Mouse (Mus musculus): ENCODE data around the gene Hibch. TPM values are rescaled to one million over a fixed set of nuclear protein-coding genes. Genes with fewer than 3 reads are reported as not detected.
"Not testable (repeated sequence)": the region's sequence is repeated elsewhere in the genome, so short reads cannot be mapped to it uniquely, and the experiment has no call there.

Hibch gene
- total RNA-seq (2021): 10 to 100 TPM; 31.5 to 37.3 TPM
- long read RNA-seq, experiment 1, transcript Hibch-201 (14 exons, 1,830 nt): major isoform, 35 of 37 reads
- long read RNA-seq, experiment 1, partial matches to known transcripts: 2 of 37 reads
- long read RNA-seq, experiment 1, other reads (novel, unspliced or antisense): 0 of 37 reads
- long read RNA-seq, experiment 2, transcript Hibch-201 (14 exons, 1,830 nt): major isoform, 34 of 36 reads
- long read RNA-seq, experiment 2, partial matches to known transcripts: 2 of 36 reads
- long read RNA-seq, experiment 2, other reads (novel, unspliced or antisense): 0 of 36 reads

- intact Hi-C loops (cut with DNase I; ENCODE audit: low total_unique reads): no loop called here
- peak; percentile 98 for DNase-seq
Observed at GRCm38 (mm10) chr1:52844782-52845665, at the start of gene Hibch. Gene Hibch (plus strand): TSS chr1:52844929.

- no peak for DNase-seq
- intact Hi-C loops (cut with DNase I; ENCODE audit: low total_unique reads): no loop called here
Observed at GRCm38 (mm10) chr1:52795927-52796326, 48.8 kb upstream of the Hibch start.

- intact Hi-C loops (cut with DNase I; ENCODE audit: low total_unique reads): no loop called here
- DNase-seq: peak; percentile 12
Observed at GRCm38 (mm10) chr1:52799056-52799726, 45.5 kb upstream of the Hibch start.

GRCm38 (mm10) chr1:52799772-52800171, 45.0 kb upstream of the Hibch start:
- no peak for DNase-seq
- intact Hi-C loops (cut with DNase I; ENCODE audit: low total_unique reads): no loop called here

- no peak for DNase-seq
Observed at GRCm38 (mm10) chr1:52800340-52800740, 44.4 kb upstream of the Hibch start.

GRCm38 (mm10) chr1:52801651-52802050, 43.1 kb upstream of the Hibch start:
- no peak for DNase-seq
- intact Hi-C loops (cut with DNase I; ENCODE audit: low total_unique reads): no loop called here

More at GRCm38 (mm10) chr1:52800340-52800740, 44.4 kb upstream of the Hibch start:
- intact Hi-C loops (cut with DNase I; ENCODE audit: low total_unique reads): no loop called here

- intact Hi-C loops (cut with DNase I; ENCODE audit: low total_unique reads): no loop called here
- DNase-seq: no peak
Observed at GRCm38 (mm10) chr1:52802406-52802975, 42.2 kb upstream of the Hibch start.

GRCm38 (mm10) chr1:52805041-52805440, 39.7 kb upstream of the Hibch start:
- no peak for DNase-seq
- intact Hi-C loops (cut with DNase I; ENCODE audit: low total_unique reads): no loop called here

- intact Hi-C loops (cut with DNase I; ENCODE audit: low total_unique reads): no loop called here
- no peak for DNase-seq
Observed at GRCm38 (mm10) chr1:52808456-52808855, 36.3 kb upstream of the Hibch start.

- intact Hi-C loops (cut with DNase I; ENCODE audit: low total_unique reads): no loop called here
- no peak for DNase-seq
Observed at GRCm38 (mm10) chr1:52816232-52816891, 28.4 kb upstream of the Hibch start.

- DNase-seq: peak; percentile 83
- intact Hi-C loops (cut with DNase I; ENCODE audit: low total_unique reads): no loop called here
Observed at GRCm38 (mm10) chr1:52816910-52817812, 27.6 kb upstream of the Hibch start, which contains the start of gene Inpp1. Gene Inpp1 (minus strand): TSS chr1:52817688.

- intact Hi-C loops (cut with DNase I; ENCODE audit: low total_unique reads): no loop called here
- DNase-seq: no peak
Observed at GRCm38 (mm10) chr1:52817813-52818147, 26.9 kb upstream of the Hibch start.

- intact Hi-C loops (cut with DNase I; ENCODE audit: low total_unique reads): no loop called here
- DNase-seq: no peak
Observed at GRCm38 (mm10) chr1:52839099-52839498, 5.6 kb upstream of the Hibch start.

- intact Hi-C loops (cut with DNase I; ENCODE audit: low total_unique reads): no loop called here
- no peak for DNase-seq
Observed at GRCm38 (mm10) chr1:52844354-52844753, 375 bp upstream of the Hibch start.

- DNase-seq: no peak
- intact Hi-C loops (cut with DNase I; ENCODE audit: low total_unique reads): no loop called here
Observed at GRCm38 (mm10) chr1:52846556-52846955, 1.8 kb downstream of the Hibch start.

GRCm38 (mm10) chr1:52849422-52849821, 4.7 kb downstream of the Hibch start:
- no peak for DNase-seq
- intact Hi-C loops (cut with DNase I; ENCODE audit: low total_unique reads): no loop called here

GRCm38 (mm10) chr1:52854029-52854428, 9.3 kb downstream of the Hibch start:
- not testable (repeated sequence) for DNase-seq
- intact Hi-C loops (cut with DNase I; ENCODE audit: low total_unique reads): loop anchor here (10.0 kb wide), 1 partner anchor 209 kb away; no protein-coding TSS in a partner anchor

GRCm38 (mm10) chr1:52855904-52856601, 11.3 kb downstream of the Hibch start:
- intact Hi-C loops (cut with DNase I; ENCODE audit: low total_unique reads): loop anchor here (10.0 kb wide), 1 partner anchor 211 kb away; no protein-coding TSS in a partner anchor
- no peak for DNase-seq

Measured in gastrocnemius, postnatal 14 days (tissue).